Mouse (Mus musculus) heart, postnatal 0 days (tissue): ENCODE results near the gene Ankrd50.

Experiments used
- CTCF ChIP-seq: IDR thresholded peaks from 2 replicates; pipeline ENCODE4 v1.5.1; 2016; ENCODE audit warnings: antibody characterized with exemption, control low read depth, low read depth
- EP300 ChIP-seq: IDR thresholded peaks from 2 replicates; pipeline ENCODE4 v1.6.1; 2016; ENCODE audit warnings: antibody characterized with exemption, low read depth

DNA sequence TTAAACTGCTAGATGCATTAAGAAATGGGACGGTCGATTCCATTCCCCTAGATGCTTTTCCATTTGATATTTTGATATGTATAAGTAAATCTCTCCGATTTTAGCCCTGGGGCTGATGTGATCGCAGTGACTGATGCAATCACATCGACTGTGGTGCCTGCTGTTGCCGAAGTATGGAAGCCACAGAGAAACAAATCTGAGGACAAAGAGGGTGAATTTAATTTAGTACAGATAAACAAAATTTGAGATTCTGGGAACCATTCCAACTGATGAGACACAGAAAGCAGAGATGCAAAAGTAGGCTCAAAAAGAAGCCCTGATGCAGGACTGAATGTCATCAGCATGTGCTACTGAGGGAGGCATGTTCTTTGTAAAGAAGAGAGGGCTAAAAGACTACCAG is 49.6 kb upstream of the Ankrd50 start:
- TF ChIP-seq CTCF (no peak), EP300 (no peak)
